14 mouse cellular contexts compared by ENCODE assay signal in genomic region chr1:72936681-72937465, GRCm38 (mm10).
DNase-seq lines count a peak whose midpoint lies in the region; ATAC-seq and TF ChIP-seq lines count a peak whose summit lies in the region.
"Had no signal": no experiment of that assay in that cellular context is flagged by ENCODE, and none has a peak within 500 bp of the region (broad histone marks: within the 10 kb centered on the region; RNA-seq: fewer than 3 reads in every experiment).

No protein-coding gene starts in this region.

- H3K36me3 ChIP-seq in kidney, adult 2 months (ENCODE audit: control insufficient read depth, insufficient read depth, low read length) = no peaks in the 10 kb centered on the region
- H3K36me3 ChIP-seq: embryonic facial prominence, embryonic 12.5 days; forebrain, embryonic 12.5 days; limb, embryonic 13.5 days had no signal

- no peak for TF ChIP-seq CTCF in kidney, adult 2 months (conservative IDR thresholded peaks at IDR 0.05; ENCODE audit: insufficient read depth, insufficient read length, low read depth, low read length)

- H3K4me3 ChIP-seq in kidney, adult 2 months (ENCODE audit: insufficient read depth, low read depth, low read length) = no peak overlapping the region
- H3K4me3 ChIP-seq: embryonic facial prominence, embryonic 12.5 days; forebrain, embryonic 12.5 days; limb, embryonic 13.5 days had no signal

- H3K4me1 ChIP-seq in kidney, adult 2 months (ENCODE audit: control insufficient read depth, insufficient read depth, low read length) = no peaks in the 10 kb centered on the region
- H3K4me1 ChIP-seq: embryonic facial prominence, embryonic 12.5 days; forebrain, embryonic 12.5 days; limb, embryonic 13.5 days had no signal

- ATAC-seq in erythroid progenitor cell, adult 5-6 weeks (replicated peaks; ENCODE audit: low FRiP score, poor library complexity, severe bottlenecking) = no peak

- intact Hi-C loops in left cerebral cortex, postnatal 36 days (cut with DNase I) = no loop called here

- peak; percentile 70 for DNase-seq in kidney, adult 2 months
- no peak for DNase-seq in kidney, postnatal 4 days
- DNase-seq in gastrocnemius, postnatal 25 days = peak; percentile 44
- peak; percentile 47 to 59 for DNase-seq in heart, adult 9 months (ENCODE audit: low spot score in 2 of 2)
- peak; percentile 34 for DNase-seq in kidney, postnatal 14 days
- no peak for DNase-seq in left cerebral cortex, postnatal 36 days (ENCODE audit: low spot score in 2 of 2)
- DNase-seq: adrenal gland, adult 2 months; cerebellum, adult 9-11 months; lung, adult 18-20 months; right cerebral cortex, postnatal 4 days had no signal

- no peak overlapping the region; the same call in 1 of the 2 replicates for H3K27ac ChIP-seq in kidney, adult 2 months (ENCODE audit: insufficient read depth, low read depth, low read length)
- H3K27ac ChIP-seq: embryonic facial prominence, embryonic 12.5 days; forebrain, embryonic 12.5 days; limb, embryonic 13.5 days had no signal

- WGBS in kidney, adult 2 months = 85% methylated on average over 5 of the region's 5 CpGs

- H3K27me3 ChIP-seq in kidney, adult 2 months (replicated peaks; ENCODE audit: control insufficient read depth, insufficient read depth, low read length) = no peaks in the 10 kb centered on the region
- H3K27me3 ChIP-seq: embryonic facial prominence, embryonic 12.5 days; forebrain, embryonic 12.5 days; limb, embryonic 13.5 days had no signal

- TF ChIP-seq POLR2A in kidney, adult 2 months (IDR thresholded peaks at IDR 0.05; ENCODE audit: low read depth, low read length) = no peak

Comparison
In these comparisons a context has a peak if more than half of its experiments do, and no peak if none do; other contexts are left out.
1. DNase-seq: peak in kidney, adult 2 months (single experiment), gastrocnemius, postnatal 25 days (single experiment), heart, adult 9 months (2 of 2) and kidney, postnatal 14 days (single experiment); none in kidney, postnatal 4 days (0 of 2) and left cerebral cortex, postnatal 36 days (0 of 2).